8 mouse cellular contexts compared by ENCODE assay signal in genomic region chr5:137072079-137072960, GRCm38 (mm10). TPM values are rescaled to one million over a fixed set of nuclear protein-coding genes. Genes with fewer than 3 reads are reported as not detected.
DNase-seq lines count a peak whose midpoint lies in the region; ATAC-seq lines count a peak whose summit lies in the region.

Serpine1 (minus strand) TSS chr5:137072268.

- H3K27ac ChIP-seq in heart, embryonic 12.5 days (ENCODE audit: poor library complexity, severe bottlenecking) = peak within 1 kb of the TSS; percentile 75
- H3K27ac ChIP-seq in kidney, embryonic 14.5 days (ENCODE audit: low read depth, low read length) = no peak within 1 kb of the TSS
- H3K27ac ChIP-seq in liver, embryonic 13.5 days = no peak within 1 kb of the TSS
- H3K27ac ChIP-seq in neural tube, embryonic 13.5 days (replicated peaks) = 0 out of 2 replicates have a peak within 1 kb of the TSS, but pooled peaks have one; percentile 18

- H3K36me3 ChIP-seq in heart, embryonic 12.5 days = peaks cover 13% of the 10 kb centered on the region; the same call in 1 of the 2 replicates
- H3K36me3 ChIP-seq in kidney, embryonic 14.5 days (ENCODE audit: control insufficient read depth, insufficient read depth, low read length) = no peaks in the 10 kb centered on the region
- no peaks in the 10 kb centered on the region for H3K36me3 ChIP-seq in liver, embryonic 13.5 days
- no peaks in the 10 kb centered on the region for H3K36me3 ChIP-seq in neural tube, embryonic 13.5 days

- DNase-seq in adrenal gland, postnatal 4 days (ENCODE audit: low spot score in 2 of 2) = peak; percentile 31 to 37
- DNase-seq in liver, embryonic 13.5 days = peak; percentile 37
- peak; percentile 69 for DNase-seq in thymus, postnatal 0 days (ENCODE audit: low spot score)

- H3K27me3 ChIP-seq in heart, embryonic 12.5 days (replicated peaks) = no peaks in the 10 kb centered on the region
- H3K27me3 ChIP-seq in kidney, embryonic 14.5 days (ENCODE audit: control insufficient read depth, insufficient read depth, low read length) = no peaks in the 10 kb centered on the region
- peaks cover 15% of the 10 kb centered on the region; the same call in 1 of the 2 replicates for H3K27me3 ChIP-seq in liver, embryonic 13.5 days
- H3K27me3 ChIP-seq in neural tube, embryonic 13.5 days = no peaks in the 10 kb centered on the region; the same call in 1 of the 2 replicates

- H3K9ac ChIP-seq in heart, embryonic 12.5 days = peak within 1 kb of the TSS; percentile 10; the same call in 1 of the 2 replicates
- H3K9ac ChIP-seq in kidney, embryonic 14.5 days (ENCODE audit: low read depth, low read length) = no peak within 1 kb of the TSS
- H3K9ac ChIP-seq in liver, embryonic 13.5 days = peak within 1 kb of the TSS; percentile 39; the same call in 1 of the 2 replicates
- peak within 1 kb of the TSS; percentile 55 for H3K9ac ChIP-seq in neural tube, embryonic 13.5 days

- H3K4me3 ChIP-seq in heart, embryonic 12.5 days = peak within 1 kb of the TSS; percentile 37
- peak within 1 kb of the TSS; percentile 25 for H3K4me3 ChIP-seq in kidney, embryonic 14.5 days (ENCODE audit: low read length)
- H3K4me3 ChIP-seq in liver, embryonic 13.5 days (replicated peaks) = peak within 1 kb of the TSS; percentile 21
- H3K4me3 ChIP-seq in neural tube, embryonic 13.5 days = peak within 1 kb of the TSS; percentile 30

- no peaks in the 10 kb centered on the region for H3K9me3 ChIP-seq in heart, embryonic 12.5 days (replicated peaks)
- H3K9me3 ChIP-seq in kidney, embryonic 14.5 days (ENCODE audit: control insufficient read depth, low read length) = no peaks in the 10 kb centered on the region
- no peaks in the 10 kb centered on the region for H3K9me3 ChIP-seq in liver, embryonic 13.5 days (replicated peaks)
- H3K9me3 ChIP-seq in neural tube, embryonic 13.5 days = no peaks in the 10 kb centered on the region

- ATAC-seq in CD4-positive, CD25-positive, alpha-beta regulatory T cell, adult 4 months = peak; percentile 78
- peak; percentile 30; the same call in 1 of the 2 replicates for ATAC-seq in erythroblast, adult 5-6 weeks (replicated peaks; ENCODE audit: low FRiP score, poor library complexity, severe bottlenecking)
- peak; percentile 78 for ATAC-seq in heart, embryonic 12.5 days (ENCODE audit: insufficient number of reproducible peaks, low FRiP score)
- peak; percentile 94 for ATAC-seq in kidney, embryonic 14.5 days (ENCODE audit: low FRiP score, low TSS enrichment)
- peak; percentile 72 for ATAC-seq in liver, embryonic 13.5 days (ENCODE audit: low read depth)
- peak; percentile 92 for ATAC-seq in neural tube, embryonic 13.5 days (ENCODE audit: low read depth)

- WGBS in heart, embryonic 12.5 days = 22% methylated on average over 23 of the region's 23 CpGs
- 19% methylated on average over 23 of the region's 23 CpGs for WGBS in kidney, embryonic 14.5 days
- WGBS in liver, embryonic 13.5 days (ENCODE audit: insufficient replicate concordance) = 25% methylated on average over 23 of the region's 23 CpGs
- WGBS in neural tube, embryonic 13.5 days = 19% methylated on average over 23 of the region's 23 CpGs

- peaks cover 47% of the 10 kb centered on the region for H3K4me1 ChIP-seq in heart, embryonic 12.5 days (replicated peaks)
- H3K4me1 ChIP-seq in kidney, embryonic 14.5 days (ENCODE audit: control insufficient read depth, insufficient read depth, low read length) = peaks cover 7% of the 10 kb centered on the region; the same call in 1 of the 2 replicates
- H3K4me1 ChIP-seq in liver, embryonic 13.5 days (replicated peaks) = peaks cover 43% of the 10 kb centered on the region
- H3K4me1 ChIP-seq in neural tube, embryonic 13.5 days (replicated peaks) = peaks cover 19% of the 10 kb centered on the region

- peak within 1 kb of the TSS; percentile 68 for H3K4me2 ChIP-seq in heart, embryonic 12.5 days
- peak within 1 kb of the TSS; percentile 41 for H3K4me2 ChIP-seq in kidney, embryonic 14.5 days (replicated peaks; ENCODE audit: low read depth, low read length)
- H3K4me2 ChIP-seq in liver, embryonic 13.5 days = peak within 1 kb of the TSS; percentile 45
- H3K4me2 ChIP-seq in neural tube, embryonic 13.5 days = peak within 1 kb of the TSS; percentile 51

RNA-seq across cellular contexts. Expression of gene Serpine1, which starts in this region (rescaled TPM):
- polyA plus RNA-seq in CD4-positive, CD25-positive, alpha-beta regulatory T cell, adult 4 months (2017; shearing (Covaris generic)) = under 1 TPM in 1 of 2 experiments, not detected in 1; 0.20 TPM
- total RNA-seq in adrenal gland, postnatal 4 days (2021) = 1 to 10 TPM; 1.7 to 2.2 TPM
- total RNA-seq in erythroblast, adult 5-6 weeks (2015; ENCODE audit: low replicate concordance) = 0.21 TPM in 1 of 2 replicates, not detected in the other
- 0.84 TPM in 1 of 2 replicates, not detected in the other for total RNA-seq in erythroblast, adult 5-6 weeks (2017; ENCODE audit: low replicate concordance)
- polyA plus RNA-seq in heart, embryonic 12.5 days (2016; fragmentation: Nextera tagmentation; extraction: Ambion mirVana) = 0.69 and 0.70 TPM in 2 replicates
- 0.26 and 0.32 TPM in 2 replicates for polyA plus RNA-seq in kidney, embryonic 14.5 days (2014; fragmentation: Nextera tagmentation; extraction: Ambion mirVana)
- 0.05 TPM in 1 of 2 replicates, not detected in the other for polyA plus RNA-seq in liver, embryonic 13.5 days (2015; fragmentation: Nextera tagmentation; extraction: Ambion mirVana)
- polyA plus RNA-seq in neural tube, embryonic 13.5 days (2015; fragmentation: Nextera tagmentation; extraction: Ambion mirVana) = 0.25 TPM in 1 of 2 replicates, not detected in the other
- 0.05 and 0.12 TPM in 2 replicates for polyA plus RNA-seq in thymus, postnatal 0 days (2015; fragmentation: Nextera tagmentation; extraction: Ambion mirVana)

Comparison
In these comparisons a context has a peak if more than half of its experiments do, and no peak if none do; other contexts are left out.
1. Peak in ATAC-seq in CD4-positive, CD25-positive, alpha-beta regulatory T cell, adult 4 months; RNA of the gene not detected or under 1 TPM.
2. Peak in ATAC-seq in erythroblast, adult 5-6 weeks; RNA of the gene not detected or under 1 TPM.
3. Peak in ATAC-seq, H3K4me3 ChIP-seq, H3K27ac ChIP-seq, H3K9ac ChIP-seq and H3K4me2 ChIP-seq in heart, embryonic 12.5 days; RNA of the gene not detected or under 1 TPM.
4. Peak in ATAC-seq, H3K4me3 ChIP-seq and H3K4me2 ChIP-seq in kidney, embryonic 14.5 days; RNA of the gene not detected or under 1 TPM.
5. Peak in DNase-seq, ATAC-seq, H3K4me3 ChIP-seq, H3K9ac ChIP-seq and H3K4me2 ChIP-seq in liver, embryonic 13.5 days; RNA of the gene not detected or under 1 TPM.
6. Peak in ATAC-seq, H3K4me3 ChIP-seq, H3K27ac ChIP-seq, H3K9ac ChIP-seq and H3K4me2 ChIP-seq in neural tube, embryonic 13.5 days; RNA of the gene not detected or under 1 TPM.
7. Peak in DNase-seq in thymus, postnatal 0 days; RNA of the gene not detected or under 1 TPM.
8. ATAC-seq: peak in every context shown above with its lines; median percentile 94 in kidney, embryonic 14.5 days; 92 in neural tube, embryonic 13.5 days; 78 in CD4-positive, CD25-positive, alpha-beta regulatory T cell, adult 4 months; 78 in heart, embryonic 12.5 days; 72 in liver, embryonic 13.5 days; 30 in erythroblast, adult 5-6 weeks.